Comparison of ENCODE assay signal across 8 mouse cellular contexts in the genomic region with DNA sequence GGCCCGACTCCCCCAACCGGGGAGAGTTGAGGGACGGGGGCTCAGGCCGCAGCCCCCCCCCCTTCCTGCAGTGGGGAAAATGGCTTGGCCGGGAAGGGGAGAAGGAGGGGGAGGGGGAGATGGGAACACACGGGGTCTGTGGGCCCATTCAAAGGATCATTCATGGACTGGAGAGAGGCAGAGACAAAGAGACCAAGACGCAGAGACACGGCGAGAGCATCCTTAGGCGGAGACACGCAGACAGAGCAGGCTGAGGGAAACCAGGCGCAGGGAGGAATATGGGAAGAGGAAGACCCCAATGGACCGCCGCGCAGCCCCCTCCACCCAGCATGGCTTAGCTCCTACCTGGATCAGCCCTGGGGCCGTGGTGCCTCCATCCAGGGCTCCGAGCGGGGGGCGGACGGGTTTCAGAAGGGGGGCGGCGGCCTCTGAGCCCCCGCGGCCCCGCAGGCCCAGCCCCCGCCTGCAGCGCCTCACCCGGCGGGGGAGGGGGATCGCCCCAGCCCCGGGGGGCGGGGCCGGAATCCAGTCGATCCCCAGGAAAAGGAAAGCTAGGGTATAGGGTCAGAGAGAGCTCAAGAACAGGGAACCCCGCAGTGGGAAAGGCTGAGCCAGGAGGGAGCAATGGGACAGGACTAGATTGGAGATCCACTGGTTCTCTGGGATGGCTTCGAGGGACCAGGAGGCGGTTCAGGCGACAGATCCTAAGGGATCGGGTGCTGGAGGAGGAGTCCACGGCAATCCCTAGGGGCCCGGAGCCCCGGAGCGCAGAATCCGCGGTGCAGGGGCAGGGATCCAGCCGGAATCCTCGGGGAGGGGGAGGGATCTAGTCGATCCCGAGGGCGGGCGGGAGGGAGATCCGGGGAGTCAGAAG. TPM values are rescaled to one million over a fixed set of nuclear protein-coding genes. Genes with fewer than 3 reads are reported as not detected.
DNase-seq lines count a peak whose midpoint lies in the region; ATAC-seq lines count a peak whose summit lies in the region.

No protein-coding gene starts in this region.

- DNase-seq in right cerebral cortex, adult 18-20 months: peak; percentile 47
- DNase-seq in right cerebral cortex, postnatal 25 days: no peak
- peak; percentile 43 to 70 for DNase-seq in cerebellum, adult 18-20 months
- peak; percentile 42 to 51 for DNase-seq in frontal cortex, postnatal 36 days (ENCODE audit: low spot score in 2 of 2)
- peak; percentile 56 for DNase-seq in neural tube, embryonic 10.5 days (ENCODE audit: extremely low spot score, low spot score)
- no peak for DNase-seq in urinary bladder, postnatal 25 days (ENCODE audit: low spot score)

- H3K27me3 ChIP-seq in hindbrain, embryonic 16.5 days (replicated peaks; ENCODE audit: control insufficient read depth, insufficient read depth, low read length): no peaks in the 10 kb centered on the region
- peaks cover 41% of the 10 kb centered on the region for H3K27me3 ChIP-seq in limb, embryonic 12.5 days

- no peak for ATAC-seq in hindbrain, embryonic 16.5 days
- no peak for ATAC-seq in limb, embryonic 12.5 days (ENCODE audit: insufficient number of reproducible peaks, insufficient read depth, low FRiP score, low TSS enrichment, low read depth)

- H3K4me1 ChIP-seq in hindbrain, embryonic 16.5 days (ENCODE audit: control insufficient read depth, insufficient read depth, low read depth, low read length): peaks cover 34% of the 10 kb centered on the region
- peaks cover 46% of the 10 kb centered on the region for H3K4me1 ChIP-seq in limb, embryonic 12.5 days (replicated peaks)

- no peaks in the 10 kb centered on the region for H3K9me3 ChIP-seq in hindbrain, embryonic 16.5 days (ENCODE audit: control insufficient read depth, low read length)
- H3K9me3 ChIP-seq in limb, embryonic 12.5 days: no peaks in the 10 kb centered on the region

- H3K4me2 ChIP-seq in hindbrain, embryonic 16.5 days (ENCODE audit: low read length): peak overlapping the region; percentile 89
- peak overlapping the region; percentile 95 for H3K4me2 ChIP-seq in limb, embryonic 12.5 days

- peak overlapping the region; percentile 87 for H3K4me3 ChIP-seq in hindbrain, embryonic 16.5 days (ENCODE audit: low read length)
- peak overlapping the region; percentile 72 for H3K4me3 ChIP-seq in limb, embryonic 12.5 days (replicated peaks)

- peaks cover 9% of the 10 kb centered on the region for H3K36me3 ChIP-seq in hindbrain, embryonic 16.5 days (ENCODE audit: control insufficient read depth, insufficient read depth, low read length)
- H3K36me3 ChIP-seq in limb, embryonic 12.5 days: peaks cover 19% of the 10 kb centered on the region

- H3K9ac ChIP-seq in hindbrain, embryonic 16.5 days (ENCODE audit: low read depth, low read length): peak overlapping the region; percentile 94
- H3K9ac ChIP-seq in limb, embryonic 12.5 days (replicated peaks): peak overlapping the region; percentile 81

- H3K27ac ChIP-seq in hindbrain, embryonic 16.5 days (ENCODE audit: low read depth, low read length): peak overlapping the region; percentile 96
- H3K27ac ChIP-seq in limb, embryonic 12.5 days: peak overlapping the region; percentile 89

- WGBS in hindbrain, embryonic 16.5 days: under 1% methylated on average over 40 of the region's 52 CpGs
- under 1% methylated on average over 40 of the region's 52 CpGs for WGBS in limb, embryonic 12.5 days

RNA-seq across cellular contexts. Expression of a gene that starts 0.6 kb away (rescaled TPM):
- polyA plus RNA-seq in hindbrain, embryonic 16.5 days (2015; fragmentation: Nextera tagmentation; extraction: Ambion mirVana): 19.1 and 22.4 TPM in 2 replicates
- 8.4 and 9.1 TPM in 2 replicates for polyA plus RNA-seq in limb, embryonic 12.5 days (2016; fragmentation: Nextera tagmentation; extraction: Ambion mirVana)

RNA-seq across cellular contexts. Expression of a gene that starts 1.4 kb away (rescaled TPM):
- 341 and 379 TPM in 2 replicates for polyA plus RNA-seq in hindbrain, embryonic 16.5 days (2015; fragmentation: Nextera tagmentation; extraction: Ambion mirVana)
- polyA plus RNA-seq in limb, embryonic 12.5 days (2016; fragmentation: Nextera tagmentation; extraction: Ambion mirVana): 346 and 353 TPM in 2 replicates

RNA-seq across cellular contexts. Expression of a gene that starts 9.2 kb away (rescaled TPM):
- 37.3 and 48.6 TPM in 2 replicates for polyA plus RNA-seq in hindbrain, embryonic 16.5 days (2015; fragmentation: Nextera tagmentation; extraction: Ambion mirVana)
- 111 and 120 TPM in 2 replicates for polyA plus RNA-seq in limb, embryonic 12.5 days (2016; fragmentation: Nextera tagmentation; extraction: Ambion mirVana)

RNA-seq across cellular contexts. Expression of a gene that starts 15.0 kb away (rescaled TPM):
- polyA plus RNA-seq in hindbrain, embryonic 16.5 days (2015; fragmentation: Nextera tagmentation; extraction: Ambion mirVana): 0.35 and 0.45 TPM in 2 replicates
- 0.20 TPM in 1 of 2 replicates, not detected in the other for polyA plus RNA-seq in limb, embryonic 12.5 days (2016; fragmentation: Nextera tagmentation; extraction: Ambion mirVana)

RNA-seq across cellular contexts. Expression of a gene that starts 18.7 kb away (rescaled TPM):
- not detected in 2 replicates for polyA plus RNA-seq in hindbrain, embryonic 16.5 days (2015; fragmentation: Nextera tagmentation; extraction: Ambion mirVana)
- not detected in 2 replicates for polyA plus RNA-seq in limb, embryonic 12.5 days (2016; fragmentation: Nextera tagmentation; extraction: Ambion mirVana)

Comparison
In these comparisons a context has a peak if more than half of its experiments do, and no peak if none do; other contexts are left out.
1. DNase-seq: peak in right cerebral cortex, adult 18-20 months (single experiment), cerebellum, adult 18-20 months (2 of 2), frontal cortex, postnatal 36 days (2 of 2) and neural tube, embryonic 10.5 days (single experiment); none in right cerebral cortex, postnatal 25 days (single experiment) and urinary bladder, postnatal 25 days (single experiment).